Mouse (Mus musculus) MEL (cell line): ENCODE results near the gene Lcn3.

Source experiments
- CTCF ChIP-seq, 3 experiments: IDR thresholded peaks in 2 of 3; conservative IDR thresholded peaks in 1 of 3; 2 replicates each; pipeline ENCODE4 v1.5.1; 2011 to 2012; ENCODE audit warnings: low read length in 3 of 3, low read depth in 2 of 3, mild to moderate bottlenecking in 2 of 3, improper control_type of control experiment in 1 of 3, inconsistent platforms in 1 of 3, mixed read lengths in 1 of 3, moderate library complexity in 1 of 3; ENCODE audit not compliant: control insufficient read depth in 1 of 3, insufficient read depth in 1 of 3, poor library complexity in 1 of 3, severe bottlenecking in 1 of 3
- EP300 ChIP-seq, 2 experiments: IDR thresholded peaks; 2 replicates each; pipeline ENCODE4 v1.6.1; 2011; ENCODE audit warnings: improper control_type of control experiment in 2 of 2, low read length in 2 of 2, low read depth in 1 of 2, mild to moderate bottlenecking in 1 of 2
- KAT2A ChIP-seq: conservative IDR thresholded peaks from 2 replicates; pipeline ENCODE4 v1.6.1; 2012; ENCODE audit warnings: low read depth, low read length, improper control_type of control experiment, inconsistent platforms
- POLR2AphosphoS2 ChIP-seq: IDR thresholded peaks from 2 replicates; pipeline ENCODE4 v1.6.1; 2011; ENCODE audit warnings: low read length, improper control_type of control experiment
- RCOR1 ChIP-seq: IDR thresholded peaks from 2 replicates; pipeline ENCODE4 v1.6.1; 2012; ENCODE audit warnings: low read depth, mild to moderate bottlenecking, inconsistent platforms, low read length, improper control_type of control experiment
- SMC3 ChIP-seq: IDR thresholded peaks from 2 replicates; pipeline ENCODE4 v1.6.1; 2011; ENCODE audit warnings: low read depth, low read length, improper control_type of control experiment
- TBP ChIP-seq: IDR thresholded peaks from 2 replicates; pipeline ENCODE4 v1.8.0; 2011; ENCODE audit warnings: low read depth, low read length, improper control_type of control experiment
- USF2 ChIP-seq, 2 experiments: IDR thresholded peaks; 2 replicates each; pipeline ENCODE4 v1.6.1; 2011 to 2012; ENCODE audit warnings: improper control_type of control experiment in 2 of 2, low read length in 2 of 2, borderline replicate concordance in 1 of 2, inconsistent platforms in 1 of 2, low read depth in 1 of 2, mild to moderate bottlenecking in 1 of 2; ENCODE audit not compliant: insufficient read depth in 1 of 2

GRCm38 (mm10) chr2:25780921-25781320 is 15.6 kb downstream of the Lcn3 start:
- TF ChIP-seq USF2 (IDR thresholded peaks at IDR 0.05; ENCODE audit: borderline replicate concordance in 1 of 2, insufficient read depth in 1 of 2, low read depth in 1 of 2, low read length in 2 of 2): no peak
- no peak for TF ChIP-seq SMC3
- no peak for TF ChIP-seq KAT2A
- TF ChIP-seq TBP: no peak
- TF ChIP-seq EP300 (IDR thresholded peaks at IDR 0.05; ENCODE audit: low read depth in 1 of 2, low read length in 2 of 2): no peak
- no peak for TF ChIP-seq POLR2AphosphoS2
- no peak for TF ChIP-seq CTCF (IDR thresholded peaks at IDR 0.05 in 2 of 3, conservative IDR thresholded peaks at IDR 0.05 in 1 of 3; ENCODE audit: control insufficient read depth in 1 of 3, insufficient read depth in 1 of 3, low read depth in 2 of 3, low read length in 3 of 3, poor library complexity in 1 of 3, severe bottlenecking in 1 of 3)
- no peak for TF ChIP-seq RCOR1
